Mouse (Mus musculus): Measurements from ENCODE around the gene Hlcs.

Gene Hlcs

GRCm38 (mm10) chr16:94195913-94196312, 117.5 kb downstream of the Hlcs start:
- DNase-seq, result no peak

- DNase-seq, result no peak
Measured at GRCm38 (mm10) chr16:94191379-94192315, 121.7 kb downstream of the Hlcs start.

- DNase-seq, result no peak
Measured at GRCm38 (mm10) chr16:94190256-94190655, 123.1 kb downstream of the Hlcs start.

- no peak for DNase-seq
Measured at GRCm38 (mm10) chr16:94186526-94186925, 126.8 kb downstream of the Hlcs start.

DNA sequence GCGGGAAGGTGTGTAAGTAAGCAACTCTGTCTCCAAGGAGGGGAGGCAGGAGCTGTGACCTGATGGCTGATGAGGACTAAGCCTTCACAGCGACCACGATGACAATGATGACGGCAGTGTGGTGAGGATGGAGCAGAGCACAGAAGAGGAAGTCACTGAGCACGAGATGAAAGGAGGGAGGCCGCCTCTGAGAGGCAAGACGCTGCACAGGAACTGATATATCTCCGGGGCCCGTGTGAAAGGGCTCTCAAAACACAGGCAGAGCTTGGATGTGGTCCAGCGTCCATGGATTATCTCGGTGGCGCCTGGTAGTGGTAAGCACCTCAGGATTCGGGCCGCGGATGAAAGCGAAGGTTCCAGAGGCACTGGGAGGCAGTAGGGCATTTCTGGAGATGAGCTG, 127.9 kb downstream of the Hlcs start:
- no peak for DNase-seq

- no peak for DNase-seq
Measured at GRCm38 (mm10) chr16:94180122-94180870, 133.1 kb downstream of the Hlcs start.

- DNase-seq, result no peak
Measured at GRCm38 (mm10) chr16:94179341-94180121, 133.8 kb downstream of the Hlcs start.

GRCm38 (mm10) chr16:94178441-94179220, 134.7 kb downstream of the Hlcs start:
- DNase-seq, result no peak

GRCm38 (mm10) chr16:94176997-94177857, 136.1 kb downstream of the Hlcs start:
- DNase-seq, result no peak

GRCm38 (mm10) chr16:94175366-94175986, 137.9 kb downstream of the Hlcs start:
- no peak for DNase-seq

GRCm38 (mm10) chr16:94173361-94173760, 140.0 kb downstream of the Hlcs start:
- no peak for DNase-seq

DNA sequence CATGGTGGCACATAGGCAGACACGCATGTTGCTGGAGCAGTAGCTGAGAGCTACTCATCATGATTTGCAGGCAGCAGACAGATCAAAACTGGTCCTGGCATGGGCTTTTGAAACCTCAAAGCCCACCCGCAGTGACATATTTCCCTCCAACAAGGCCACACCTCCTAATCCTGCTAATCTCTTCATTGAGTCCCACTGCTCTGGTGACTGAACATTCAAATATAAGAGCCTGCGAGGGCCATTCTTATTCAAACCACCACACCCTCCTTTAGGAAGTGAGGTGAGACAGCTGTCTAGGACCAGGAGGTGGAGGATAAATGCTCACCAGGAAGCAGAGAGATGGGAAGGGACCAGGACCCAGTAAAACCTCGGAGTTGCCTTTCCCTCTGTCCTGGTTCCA, 143.2 kb downstream of the Hlcs start:
- no peak for DNase-seq

- DNase-seq, result no peak
Measured at GRCm38 (mm10) chr16:94168655-94169545, 144.5 kb downstream of the Hlcs start.

GRCm38 (mm10) chr16:94164978-94165377, 148.4 kb downstream of the Hlcs start:
- no peak for DNase-seq

DNA sequence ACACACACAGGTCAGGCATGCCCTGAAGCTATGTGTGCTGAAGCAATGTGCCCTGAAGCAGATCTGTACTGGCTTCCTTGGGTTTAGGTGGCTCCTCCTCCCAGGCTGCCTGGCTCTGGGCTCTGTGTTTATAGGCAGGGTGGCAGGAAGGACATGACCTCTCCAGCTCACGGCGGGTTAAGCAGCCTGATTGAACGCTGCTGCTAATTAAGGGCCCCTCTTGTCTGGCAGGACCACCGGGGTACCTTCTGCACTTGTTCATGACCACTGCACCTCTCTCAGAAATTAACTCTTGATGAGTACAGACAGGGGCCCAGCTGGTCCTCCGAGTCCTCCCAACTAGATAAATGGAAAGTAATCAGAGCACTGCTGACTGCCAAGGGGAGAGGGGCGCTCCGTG, 149.1 kb downstream of the Hlcs start:
- DNase-seq, result no peak

- DNase-seq, result peak; percentile 37 to 53
Measured at GRCm38 (mm10) chr16:94163051-94163450, 150.3 kb downstream of the Hlcs start.

GRCm38 (mm10) chr16:94162000-94162399, 151.4 kb downstream of the Hlcs start:
- no peak for DNase-seq

DNA sequence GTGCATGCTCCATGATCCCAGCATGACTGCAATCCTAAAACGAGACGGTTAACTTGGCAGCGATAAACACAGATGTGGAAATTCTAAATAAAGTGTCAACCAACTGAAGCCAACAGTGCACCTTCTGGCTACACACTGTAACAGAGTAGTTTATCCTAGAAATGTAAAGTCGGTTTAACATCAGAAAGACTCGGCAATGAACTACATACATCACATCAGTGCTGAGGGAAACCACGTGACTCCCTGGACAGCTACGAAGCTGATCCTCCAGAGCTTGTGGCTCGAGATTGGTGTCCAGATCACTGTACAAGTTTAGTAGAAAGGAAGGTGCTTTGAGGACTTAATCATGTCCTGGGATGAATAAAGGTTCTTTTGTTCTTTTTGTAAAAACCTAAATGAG, 155.6 kb downstream of the Hlcs start:
- no peak for DNase-seq

DNA sequence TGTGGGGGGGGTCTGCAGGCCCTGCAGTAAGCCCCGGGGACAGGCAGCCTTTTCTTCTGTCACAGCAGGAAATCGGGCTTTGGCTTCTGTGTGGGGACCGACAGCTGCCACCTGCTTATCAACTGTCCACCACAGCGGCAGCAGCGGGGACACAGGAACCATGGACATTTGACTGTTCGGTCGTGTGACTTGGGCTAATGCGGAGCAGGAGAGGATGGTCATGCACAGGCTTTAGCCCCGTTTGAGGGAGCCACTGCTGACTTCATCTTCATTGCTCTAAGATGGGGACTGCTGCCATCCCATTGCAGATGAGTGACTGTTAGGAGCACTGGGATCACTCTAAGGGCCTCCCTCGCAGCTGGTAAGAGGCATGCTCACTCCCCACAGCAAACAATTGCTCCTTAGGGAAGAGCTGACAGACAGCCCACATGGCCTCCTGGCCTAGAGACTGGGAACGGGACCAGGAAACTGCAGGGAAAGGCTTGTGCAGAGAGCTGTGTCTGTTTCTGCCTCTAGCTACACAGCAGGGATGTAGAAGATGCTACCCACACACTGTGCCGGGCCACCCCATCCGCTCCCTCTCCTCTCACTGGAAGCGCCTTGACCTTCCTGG, 158.2 kb downstream of the Hlcs start:
- peak; percentile 78 to 84 for DNase-seq

Data from cerebellum, adult 18-20 months (tissue).